Mouse (Mus musculus) fibroblast of lung, adult 2 months (primary cell): ENCODE measurements at regions not wholly inside any gene's neighbourhood (a gene's known extent, or its start where the extent isn't known, plus 50 kb on each side); places are given as distances from the start of the nearest gene placed in this dataset.

Experiments
- DNase-seq: peaks from one replicate; pipeline ENCODE4 v3.0.0-alpha.2; 2011; ENCODE audit warnings: low read depth

GRCm38 (mm10) chr3:147180711-147181110 lies 328.5 kb downstream of the Ttll7 start:
- no peak for DNase-seq

- DNase-seq = no peak
Observed at GRCm38 (mm10) chr3:147181501-147182365, 329.6 kb downstream of the Ttll7 start.

- DNase-seq = no peak
Observed at GRCm38 (mm10) chr3:147182366-147182875, 330.3 kb downstream of the Ttll7 start.

- peak; percentile 65 for DNase-seq
Observed at GRCm38 (mm10) chr3:147183656-147184290, 331.6 kb downstream of the Ttll7 start.

GRCm38 (mm10) chr3:147189737-147190136 lies 337.6 kb downstream of the Ttll7 start:
- DNase-seq = no peak

- DNase-seq = no peak
Observed at GRCm38 (mm10) chr3:147196626-147197025, 344.5 kb downstream of the Ttll7 start.

GRCm38 (mm10) chr3:147197215-147197614 lies 345.0 kb downstream of the Ttll7 start:
- DNase-seq = no peak

- DNase-seq = no peak
Observed at GRCm38 (mm10) chr3:147211127-147211940, 359.2 kb downstream of the Ttll7 start.

- no peak for DNase-seq
Observed at GRCm38 (mm10) chr3:147228663-147229062, 376.5 kb downstream of the Ttll7 start.

GRCm38 (mm10) chr3:147230594-147230993 lies 378.4 kb downstream of the Ttll7 start:
- no peak for DNase-seq

- no peak for DNase-seq
Observed at GRCm38 (mm10) chr3:147238398-147238797, 386.2 kb downstream of the Ttll7 start.

- peak; percentile 12 for DNase-seq
Observed at GRCm38 (mm10) chr3:147240651-147241050, 388.5 kb downstream of the Ttll7 start.

- no peak for DNase-seq
Observed at GRCm38 (mm10) chr3:147244911-147245430, 392.8 kb downstream of the Ttll7 start.

- no peak for DNase-seq
Observed at GRCm38 (mm10) chr3:147246141-147246540, 394.0 kb downstream of the Ttll7 start.

GRCm38 (mm10) chr3:147249466-147249865 lies 397.3 kb downstream of the Ttll7 start:
- DNase-seq = no peak

GRCm38 (mm10) chr3:147249906-147250305 lies 397.7 kb downstream of the Ttll7 start:
- no peak for DNase-seq

GRCm38 (mm10) chr3:147252226-147252788 lies 400.1 kb downstream of the Ttll7 start:
- DNase-seq = no peak

- DNase-seq = no peak
Observed at GRCm38 (mm10) chr3:147252812-147253211, 400.6 kb downstream of the Ttll7 start.

- DNase-seq = no peak
Observed at GRCm38 (mm10) chr3:147254454-147254853, 402.3 kb downstream of the Ttll7 start.

- DNase-seq = no peak
Observed at GRCm38 (mm10) chr3:147260958-147261595, 408.9 kb downstream of the Ttll7 start.

- no peak for DNase-seq
Observed at GRCm38 (mm10) chr3:147266556-147266955, 414.4 kb downstream of the Ttll7 start.
